Mouse (Mus musculus) ES-E14 (cell line): ENCODE data around the gene Tha1.

Experiments
- CHD2 ChIP-seq: IDR thresholded peaks from 2 replicates; pipeline ENCODE4 v1.6.1; 2014; ENCODE audit warnings: mild to moderate bottlenecking, low read depth, low read length, inconsistent platforms
- HCFC1 ChIP-seq: IDR thresholded peaks from 2 replicates; pipeline ENCODE4 v1.6.1; 2012; ENCODE audit warnings: low read length, inconsistent platforms, borderline replicate concordance; ENCODE audit not compliant: insufficient read depth

GRCm38 (mm10) chr11:117865988-117866387, 7.3 kb downstream of the Tha1 start:
- TF ChIP-seq HCFC1: no peak
- no peak for TF ChIP-seq CHD2
